Mouse (Mus musculus) bone marrow, adult 2 months (tissue): Measurements from ENCODE around the gene Traip.

Source experiments
- CTCF ChIP-seq: fragments of 200-500 bp; IDR thresholded peaks from 2 replicates; pipeline ENCODE4 v1.5.1; 2011; ENCODE audit warnings: low read length, control low read depth; ENCODE audit not compliant: control insufficient read depth, insufficient read depth
- POLR2A ChIP-seq: fragments of 200-500 bp; IDR thresholded peaks from 2 replicates; pipeline ENCODE4 v1.6.1; 2011; ENCODE audit warnings: low read depth, mild to moderate bottlenecking, control low read depth, low read length, borderline replicate concordance; ENCODE audit not compliant: control insufficient read depth

DNA sequence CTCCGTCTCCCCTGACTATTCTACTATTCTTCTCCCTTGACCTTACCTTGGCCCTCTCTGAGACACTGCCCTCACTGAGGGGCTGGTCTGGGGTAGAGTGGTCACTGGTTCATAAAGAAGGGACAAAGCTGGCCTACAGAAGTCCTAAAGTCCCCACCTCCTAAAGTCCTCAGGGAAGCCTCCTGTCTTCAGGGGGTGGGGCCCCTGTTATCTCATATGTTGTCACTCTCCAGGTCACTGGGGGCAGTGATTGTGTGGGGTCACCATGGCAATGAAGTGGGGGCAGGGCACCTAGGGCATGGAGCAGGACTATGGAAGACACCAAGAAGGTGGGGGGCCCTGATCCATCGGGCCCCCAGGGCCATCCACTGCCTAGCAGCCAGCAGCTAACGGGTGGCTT lies 21.8 kb upstream of the Traip start, which contains the start of gene Actl11:
- TF ChIP-seq POLR2A = no peak
- TF ChIP-seq CTCF = no peak
